Mouse (Mus musculus): ENCODE data around the gene Tm4sf4. TPM values are rescaled to one million over a fixed set of nuclear protein-coding genes. Genes with fewer than 3 reads are reported as not detected.

The Tm4sf4 gene
- polyA plus RNA-seq, 1 experiment = 0.08 TPM

DNA sequence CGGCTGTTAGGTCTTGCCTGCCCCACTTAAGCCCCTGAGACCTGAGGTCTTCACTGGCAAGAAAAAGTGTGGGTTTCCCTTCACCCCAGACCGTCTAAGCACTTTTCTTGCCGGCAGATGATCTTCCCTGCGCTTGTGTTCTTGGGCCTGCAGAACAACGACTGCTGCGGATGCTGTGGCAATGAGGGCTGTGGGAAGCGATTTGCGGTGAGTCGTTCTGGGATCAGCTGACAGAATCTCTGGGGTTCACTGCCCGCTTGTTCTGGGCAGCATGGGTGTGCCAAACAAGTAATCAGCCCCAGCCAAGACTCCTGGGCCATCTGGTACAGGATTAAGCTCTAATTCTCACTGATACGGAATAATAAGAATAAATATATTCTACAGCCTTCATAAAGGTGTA lies 1.2 kb downstream of the Tm4sf4 start:
- Histone ChIP-seq H3K36me3 (ENCODE audit: control insufficient read depth, insufficient read depth, low read length) (no peaks in the 10 kb centered on the region), H3K4me3 (ENCODE audit: control insufficient read depth, insufficient read depth, low read length) (no peak overlapping the region), H3K27me3 (ENCODE audit: control insufficient read depth, insufficient read depth, low read length) (no peaks in the 10 kb centered on the region), H3K27ac (ENCODE audit: control insufficient read depth, insufficient read depth, low read length) (no peak overlapping the region), H3K4me1 (replicated peaks; ENCODE audit: control insufficient read depth, insufficient read depth, low read length) (no peaks in the 10 kb centered on the region)
- no peak for TF ChIP-seq CTCF (IDR thresholded peaks at IDR 0.05; ENCODE audit: borderline replicate concordance, control insufficient read depth, extremely low read depth, insufficient read depth, low read length, poor library complexity)
- TF ChIP-seq POLR2A (IDR thresholded peaks at IDR 0.05; ENCODE audit: control insufficient read depth, extremely low read depth, insufficient read depth, low read length, poor library complexity) = no peak
- no peak for DNase-seq
- 84% methylated on average over 11 of the region's 11 CpGs for WGBS

DNA sequence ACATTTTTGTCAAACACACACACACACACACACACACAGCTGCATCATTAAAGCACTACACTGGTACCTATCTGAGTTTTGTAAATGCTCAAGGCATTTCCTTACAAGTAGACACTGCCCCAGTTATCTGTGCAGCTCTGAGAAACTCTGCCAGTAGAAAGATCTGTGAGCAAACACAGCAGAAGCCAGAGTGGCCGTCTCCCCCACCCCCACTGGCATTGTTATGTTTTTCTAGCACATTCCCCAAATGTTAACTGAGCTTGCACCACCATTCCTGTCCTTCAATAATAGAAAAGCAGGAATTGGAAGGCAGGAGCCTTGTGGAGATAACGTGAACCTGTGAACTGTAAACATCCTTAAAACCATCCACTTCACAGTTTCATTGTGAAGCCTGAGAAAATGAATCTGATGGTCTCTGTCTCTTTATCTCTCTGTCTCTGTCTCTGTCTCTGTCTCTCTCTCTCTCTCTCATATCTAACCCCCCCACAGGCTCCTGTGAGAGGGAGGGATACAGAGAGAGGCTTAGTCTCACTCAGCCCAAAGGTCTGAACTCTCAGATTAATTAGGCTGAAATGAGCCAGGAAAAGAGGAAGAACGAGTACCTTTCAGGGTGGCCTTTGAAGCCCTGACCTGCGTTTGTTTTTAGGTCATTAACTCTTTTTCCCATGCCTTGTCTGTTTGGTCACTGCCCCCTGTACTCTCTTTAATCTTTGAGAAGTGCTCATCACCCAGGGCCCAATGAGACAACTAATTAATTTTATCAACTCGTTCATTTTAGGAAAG lies 3.8 kb downstream of the Tm4sf4 start:
- DNase-seq = no peak
- TF ChIP-seq CTCF (IDR thresholded peaks at IDR 0.05; ENCODE audit: borderline replicate concordance, control insufficient read depth, extremely low read depth, insufficient read depth, low read length, poor library complexity) (no peak), POLR2A (IDR thresholded peaks at IDR 0.05; ENCODE audit: control insufficient read depth, extremely low read depth, insufficient read depth, low read length, poor library complexity) (no peak)
- Histone ChIP-seq H3K27me3 (ENCODE audit: control insufficient read depth, insufficient read depth, low read length) (no peaks in the 10 kb centered on the region), H3K36me3 (ENCODE audit: control insufficient read depth, insufficient read depth, low read length) (no peaks in the 10 kb centered on the region), H3K4me1 (replicated peaks; ENCODE audit: control insufficient read depth, insufficient read depth, low read length) (no peaks in the 10 kb centered on the region), H3K4me3 (ENCODE audit: control insufficient read depth, insufficient read depth, low read length) (no peak overlapping the region), H3K27ac (ENCODE audit: control insufficient read depth, insufficient read depth, low read length) (no peak overlapping the region)
- WGBS = 44% methylated on average over 5 of the region's 5 CpGs

DNA sequence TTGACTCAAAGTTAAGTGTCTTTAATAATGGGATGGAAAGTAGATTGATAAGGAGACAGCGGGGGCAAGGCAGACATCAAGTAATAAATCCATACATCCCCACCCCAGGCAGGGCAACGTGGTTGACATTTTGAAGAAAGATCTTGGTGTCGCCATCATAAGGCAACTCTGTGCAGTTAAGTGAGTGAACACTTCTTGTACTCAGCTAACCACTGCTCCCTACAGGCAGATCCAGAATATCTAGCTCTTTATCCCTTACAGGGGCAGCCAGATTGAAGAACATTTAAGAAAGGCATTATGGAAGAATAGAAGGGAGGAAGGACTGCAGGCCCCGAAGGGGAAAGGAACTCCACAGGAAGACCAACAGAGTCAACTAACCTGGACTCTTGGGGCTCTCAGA lies 4.4 kb downstream of the Tm4sf4 start:
- Histone ChIP-seq H3K4me1 (replicated peaks; ENCODE audit: control insufficient read depth, insufficient read depth, low read length) (no peaks in the 10 kb centered on the region), H3K4me3 (ENCODE audit: control insufficient read depth, insufficient read depth, low read length) (no peak overlapping the region), H3K27ac (ENCODE audit: control insufficient read depth, insufficient read depth, low read length) (no peak overlapping the region), H3K27me3 (ENCODE audit: control insufficient read depth, insufficient read depth, low read length) (no peaks in the 10 kb centered on the region), H3K36me3 (ENCODE audit: control insufficient read depth, insufficient read depth, low read length) (no peaks in the 10 kb centered on the region)
- TF ChIP-seq CTCF (IDR thresholded peaks at IDR 0.05; ENCODE audit: borderline replicate concordance, control insufficient read depth, extremely low read depth, insufficient read depth, low read length, poor library complexity) = no peak
- WGBS = 63% methylated on average over 4 of the region's 4 CpGs
- DNase-seq = no peak

DNA sequence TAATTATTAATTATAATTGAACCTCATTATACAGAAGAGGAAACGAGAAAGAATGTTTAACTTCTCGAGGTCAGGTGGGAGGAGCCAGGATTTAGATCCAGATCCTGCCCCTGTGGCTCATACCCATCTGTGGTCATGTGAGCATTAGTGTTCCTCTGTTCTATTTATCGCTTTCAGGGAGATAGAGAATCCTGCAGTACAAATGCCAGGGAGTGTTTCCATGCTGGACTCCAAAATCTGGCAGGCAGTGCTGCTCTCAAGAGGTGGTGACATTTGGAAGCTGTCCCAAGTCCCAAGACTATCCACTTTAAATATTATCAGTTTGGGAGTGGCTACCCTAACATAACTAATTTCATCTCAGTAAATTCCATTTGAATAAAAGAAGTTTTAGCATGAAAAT lies 6.6 kb downstream of the Tm4sf4 start:
- no peaks in the 10 kb centered on the region for H3K4me1 ChIP-seq (replicated peaks; ENCODE audit: control insufficient read depth, insufficient read depth, low read length)
- H3K36me3 ChIP-seq (ENCODE audit: control insufficient read depth, insufficient read depth, low read length) = no peaks in the 10 kb centered on the region
- H3K27me3 ChIP-seq (ENCODE audit: control insufficient read depth, insufficient read depth, low read length) = no peaks in the 10 kb centered on the region
- DNase-seq = no peak
- 78% methylated on average over 3 of the region's 3 CpGs for WGBS
- TF ChIP-seq POLR2A (IDR thresholded peaks at IDR 0.05; ENCODE audit: control insufficient read depth, extremely low read depth, insufficient read depth, low read length, poor library complexity) (no peak), CTCF (IDR thresholded peaks at IDR 0.05; ENCODE audit: borderline replicate concordance, control insufficient read depth, extremely low read depth, insufficient read depth, low read length, poor library complexity) (no peak)
- H3K27ac ChIP-seq (ENCODE audit: control insufficient read depth, insufficient read depth, low read length) = no peak overlapping the region
- H3K4me3 ChIP-seq (ENCODE audit: control insufficient read depth, insufficient read depth, low read length) = no peak overlapping the region

DNA sequence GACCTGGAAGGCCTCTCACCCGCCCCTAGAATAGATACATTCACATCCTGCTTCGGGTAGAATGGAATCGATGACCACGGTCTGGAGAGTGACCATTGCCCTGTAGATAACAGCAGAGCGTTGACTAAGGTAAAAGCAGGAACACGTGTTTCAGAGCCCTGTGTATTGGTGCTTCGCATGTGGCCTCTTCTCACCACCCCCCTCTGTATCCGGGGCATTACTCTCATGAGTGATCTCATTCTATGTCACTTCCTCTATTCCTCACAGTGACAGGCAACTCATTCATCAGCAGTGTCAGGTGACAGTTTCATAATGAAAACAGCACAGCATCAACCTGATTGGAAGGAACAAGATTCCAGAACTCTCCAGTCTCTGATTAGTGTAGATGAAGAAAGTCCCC lies 10.2 kb downstream of the Tm4sf4 start:
- no peaks in the 10 kb centered on the region for H3K36me3 ChIP-seq (ENCODE audit: control insufficient read depth, insufficient read depth, low read length)
- no peaks in the 10 kb centered on the region for H3K27me3 ChIP-seq (ENCODE audit: control insufficient read depth, insufficient read depth, low read length)
- no peaks in the 10 kb centered on the region for H3K4me1 ChIP-seq (replicated peaks; ENCODE audit: control insufficient read depth, insufficient read depth, low read length)
- TF ChIP-seq CTCF (IDR thresholded peaks at IDR 0.05; ENCODE audit: borderline replicate concordance, control insufficient read depth, extremely low read depth, insufficient read depth, low read length, poor library complexity) (no peak), POLR2A (IDR thresholded peaks at IDR 0.05; ENCODE audit: control insufficient read depth, extremely low read depth, insufficient read depth, low read length, poor library complexity) (no peak)
- H3K4me3 ChIP-seq (ENCODE audit: control insufficient read depth, insufficient read depth, low read length) = no peak overlapping the region
- no peak overlapping the region for H3K27ac ChIP-seq (ENCODE audit: control insufficient read depth, insufficient read depth, low read length)
- 57% methylated on average over 8 of the region's 8 CpGs for WGBS
- no peak for DNase-seq

DNA sequence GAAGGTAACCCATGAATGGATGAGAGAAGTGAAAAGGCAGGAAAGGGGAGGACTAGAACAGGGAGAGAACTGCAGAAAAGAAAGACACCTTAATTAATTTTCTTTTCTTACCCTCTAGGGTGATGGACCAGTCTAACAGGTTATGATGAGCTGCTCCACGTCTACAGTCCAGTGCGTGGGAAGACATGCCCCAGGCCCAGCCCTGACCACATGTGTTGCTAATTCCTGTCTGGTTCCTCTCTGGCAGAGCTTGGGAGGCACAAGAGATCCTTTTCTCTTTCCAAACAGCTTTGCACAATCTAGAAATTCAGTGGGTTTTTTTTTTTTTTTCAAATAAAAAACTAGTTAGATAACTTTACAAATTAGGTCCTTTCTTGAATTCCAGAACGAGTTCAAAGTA lies 15.8 kb downstream of the Tm4sf4 start:
- DNase-seq = no peak
- H3K27me3 ChIP-seq (ENCODE audit: control insufficient read depth, insufficient read depth, low read length) = no peaks in the 10 kb centered on the region
- TF ChIP-seq CTCF (IDR thresholded peaks at IDR 0.05; ENCODE audit: borderline replicate concordance, control insufficient read depth, extremely low read depth, insufficient read depth, low read length, poor library complexity) (no peak), POLR2A (IDR thresholded peaks at IDR 0.05; ENCODE audit: control insufficient read depth, extremely low read depth, insufficient read depth, low read length, poor library complexity) (no peak)
- WGBS = 85% methylated on average over 3 of the region's 3 CpGs
- no peak overlapping the region for H3K27ac ChIP-seq (ENCODE audit: control insufficient read depth, insufficient read depth, low read length)
- H3K36me3 ChIP-seq (ENCODE audit: control insufficient read depth, insufficient read depth, low read length) = no peaks in the 10 kb centered on the region
- H3K4me1 ChIP-seq (replicated peaks; ENCODE audit: control insufficient read depth, insufficient read depth, low read length) = no peaks in the 10 kb centered on the region
- H3K4me3 ChIP-seq (ENCODE audit: control insufficient read depth, insufficient read depth, low read length) = no peak overlapping the region

DNA sequence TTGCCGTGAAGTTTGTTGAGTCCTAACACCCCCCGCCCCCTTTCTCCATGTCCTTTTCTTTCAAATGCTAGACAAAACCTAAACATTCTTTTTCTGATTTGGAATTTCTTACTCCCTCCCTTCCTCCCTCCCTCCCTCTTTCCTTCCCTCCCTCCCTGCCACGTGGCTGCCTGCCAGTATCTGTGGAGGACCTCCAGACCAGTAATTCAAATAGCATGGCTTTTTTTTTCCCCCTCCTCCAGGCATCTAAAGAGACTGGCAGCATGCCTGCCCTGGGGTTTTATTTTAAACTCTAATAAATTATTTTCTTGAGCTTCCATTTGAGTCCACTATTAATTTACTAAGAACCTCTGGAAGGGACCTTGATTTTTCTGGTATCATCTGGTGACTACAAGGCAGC lies 20.6 kb downstream of the Tm4sf4 start:
- Histone ChIP-seq H3K4me3 (ENCODE audit: control insufficient read depth, insufficient read depth, low read length) (no peak overlapping the region), H3K27me3 (ENCODE audit: control insufficient read depth, insufficient read depth, low read length) (no peaks in the 10 kb centered on the region), H3K27ac (ENCODE audit: control insufficient read depth, insufficient read depth, low read length) (no peak overlapping the region), H3K4me1 (replicated peaks; ENCODE audit: control insufficient read depth, insufficient read depth, low read length) (no peaks in the 10 kb centered on the region), H3K36me3 (ENCODE audit: control insufficient read depth, insufficient read depth, low read length) (no peaks in the 10 kb centered on the region)
- no peak for DNase-seq
- 59% methylated on average over 3 of the region's 3 CpGs for WGBS
- TF ChIP-seq CTCF (IDR thresholded peaks at IDR 0.05; ENCODE audit: borderline replicate concordance, control insufficient read depth, extremely low read depth, insufficient read depth, low read length, poor library complexity) (no peak), POLR2A (IDR thresholded peaks at IDR 0.05; ENCODE audit: control insufficient read depth, extremely low read depth, insufficient read depth, low read length, poor library complexity) (no peak)
